Mouse (Mus musculus): ENCODE measurements around the gene 4930572O03Rik. TPM values are rescaled to one million over a fixed set of nuclear protein-coding genes. Genes with fewer than 3 reads are reported as not detected.
"Not testable (repeated sequence)": the region's sequence is repeated elsewhere in the genome, so short reads cannot be mapped to it uniquely, and the experiment has no call there.

Gene 4930572O03Rik
- polyA plus RNA-seq, 1 experiment from 2014 or later = not detected

- WGBS = 77% methylated on average over 8 of the region's 8 CpGs
- not testable (repeated sequence) for H3K27ac ChIP-seq; H3K9ac ChIP-seq (replicated peaks); H3K4me1 ChIP-seq (replicated peaks); H3K27me3 ChIP-seq; H3K36me3 ChIP-seq; H3K4me3 ChIP-seq (replicated peaks); ATAC-seq; H3K4me2 ChIP-seq (replicated peaks)
- H3K9me3 ChIP-seq = peaks cover 41% of the 10 kb centered on the region
Measured at GRCm38 (mm10) chr5:15603585-15603984, 53.3 kb downstream of the 4930572O03Rik start.

GRCm38 (mm10) chr5:15603008-15603407 lies 53.9 kb downstream of the 4930572O03Rik start:
- H3K27me3 ChIP-seq; H3K4me1 ChIP-seq (replicated peaks); H3K27ac ChIP-seq; ATAC-seq; H3K36me3 ChIP-seq; H3K4me3 ChIP-seq (replicated peaks); H3K9ac ChIP-seq (replicated peaks); H3K4me2 ChIP-seq (replicated peaks): not testable (repeated sequence)
- H3K9me3 ChIP-seq = peaks cover 38% of the 10 kb centered on the region
- WGBS = 59% methylated on average over 2 of the region's 2 CpGs

GRCm38 (mm10) chr5:15602424-15602947 lies 54.4 kb downstream of the 4930572O03Rik start:
- not testable (repeated sequence) for H3K27ac ChIP-seq; H3K36me3 ChIP-seq; H3K27me3 ChIP-seq; H3K4me3 ChIP-seq (replicated peaks); H3K4me2 ChIP-seq (replicated peaks); H3K4me1 ChIP-seq (replicated peaks); H3K9ac ChIP-seq (replicated peaks)
- H3K9me3 ChIP-seq = peaks cover 37% of the 10 kb centered on the region
- ATAC-seq = peak; percentile 67; the same call in 1 of the 2 replicates
- 65% methylated on average over 3 of the region's 3 CpGs for WGBS

Other genes starting within 250 kb of the 4930572O03Rik start
- not detected in 2 replicates for gene Gm21149, start 180.5 kb downstream of the 4930572O03Rik start, polyA plus RNA-seq (2015; fragmentation: Nextera tagmentation; extraction: Ambion mirVana)
- not detected in 2 replicates for gene Gm21190, start 127.8 kb downstream of the 4930572O03Rik start, polyA plus RNA-seq (2015; fragmentation: Nextera tagmentation; extraction: Ambion mirVana)
- not detected in 2 replicates for gene Gm21083, start 79.7 kb downstream of the 4930572O03Rik start, polyA plus RNA-seq (2015; fragmentation: Nextera tagmentation; extraction: Ambion mirVana)
- not detected in 2 replicates for gene Speer4d, start 38.0 kb downstream of the 4930572O03Rik start, polyA plus RNA-seq (2015; fragmentation: Nextera tagmentation; extraction: Ambion mirVana)
- not detected in 2 replicates for gene Speer4c, start 57.2 kb upstream of the 4930572O03Rik start, polyA plus RNA-seq (2015; fragmentation: Nextera tagmentation; extraction: Ambion mirVana)

Data from midbrain, embryonic 13.5 days (tissue).